Mouse (Mus musculus) right cerebral cortex, postnatal 36 days (tissue): ENCODE measurements at regions not wholly inside any gene's neighbourhood (a gene's known extent, or its start where the extent isn't known, plus 50 kb on each side); places are given as distances from the start of the nearest gene placed in this dataset.

Experiments
- DNase-seq, 2 experiments: peaks; one replicate each; pipeline ENCODE4 v3.0.0; 2022; ENCODE audit warnings: low spot score in 2 of 2, mixed read lengths in 1 of 2

GRCm38 (mm10) chr9:103813791-103814190, 52.2 kb upstream of the Tmem108 start:
- no peak for DNase-seq

DNA sequence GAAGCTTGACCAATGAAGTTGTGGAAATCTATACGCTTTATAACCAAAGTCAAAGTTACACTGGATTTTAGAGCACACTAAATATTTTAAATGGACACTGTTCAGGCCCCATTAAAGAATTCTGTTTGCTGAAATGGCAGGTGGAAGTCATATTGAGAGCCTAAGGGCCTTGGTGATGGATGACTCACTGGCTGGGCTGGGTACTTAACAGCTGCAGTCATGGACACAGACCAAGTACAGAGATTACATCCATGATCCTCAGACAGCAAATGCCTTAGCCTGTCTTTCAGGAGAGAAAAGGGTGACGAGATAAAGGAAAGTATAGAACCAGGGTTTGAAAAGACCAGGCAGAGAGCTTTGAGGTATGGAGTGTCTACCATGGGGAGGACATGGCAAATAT, 57.4 kb upstream of the Tmem108 start:
- no peak for DNase-seq

GRCm38 (mm10) chr9:103821632-103822031, 60.0 kb upstream of the Tmem108 start:
- no peak for DNase-seq

- no peak for DNase-seq
Measured at GRCm38 (mm10) chr9:103823491-103823890, 61.9 kb upstream of the Tmem108 start.

- no peak for DNase-seq
Measured at GRCm38 (mm10) chr9:103841199-103841598, 79.6 kb upstream of the Tmem108 start.

DNA sequence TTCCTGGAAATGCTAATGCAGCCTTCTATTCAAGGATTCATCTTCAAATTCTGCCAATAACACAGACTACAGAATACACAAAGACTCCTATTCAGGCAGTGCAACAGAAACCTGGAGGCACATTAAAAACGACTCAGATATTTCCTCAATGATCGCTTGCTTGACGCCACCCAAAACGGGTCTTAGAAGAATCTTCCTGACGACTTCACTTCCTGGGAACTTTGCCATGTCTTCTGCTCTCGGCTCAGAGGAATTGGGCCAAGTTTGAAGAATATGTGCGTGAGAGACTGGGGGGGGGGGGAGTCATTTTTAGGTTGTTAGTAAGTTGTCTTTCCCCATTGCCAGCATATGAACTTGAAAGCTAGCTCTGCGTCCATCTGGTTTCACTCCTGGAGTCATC, 82.2 kb upstream of the Tmem108 start:
- DNase-seq: no peak

GRCm38 (mm10) chr9:103845916-103846457, 84.3 kb upstream of the Tmem108 start:
- no peak for DNase-seq

DNA sequence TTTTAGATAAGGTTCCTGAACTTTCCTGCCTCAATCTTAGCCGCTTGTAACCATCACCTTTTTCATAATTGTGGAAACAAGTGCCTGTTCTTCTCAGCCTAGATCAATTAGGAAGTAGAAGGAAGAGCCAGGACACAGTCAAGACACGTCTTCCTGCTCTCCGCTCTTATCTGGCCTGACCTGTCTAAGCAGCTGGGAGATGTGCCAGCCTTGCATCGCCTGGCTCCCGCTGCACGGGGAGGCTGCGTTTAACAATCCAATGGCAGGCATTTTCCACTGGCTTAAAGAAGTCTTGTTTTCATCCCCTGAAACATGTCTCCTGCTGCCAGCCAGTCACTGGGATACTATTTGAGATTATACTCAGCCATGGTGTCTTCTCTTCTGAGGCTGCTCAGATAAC, 86.3 kb upstream of the Tmem108 start:
- DNase-seq: no peak

- DNase-seq: no peak
Measured at GRCm38 (mm10) chr9:103849079-103849478, 87.4 kb upstream of the Tmem108 start.

DNA sequence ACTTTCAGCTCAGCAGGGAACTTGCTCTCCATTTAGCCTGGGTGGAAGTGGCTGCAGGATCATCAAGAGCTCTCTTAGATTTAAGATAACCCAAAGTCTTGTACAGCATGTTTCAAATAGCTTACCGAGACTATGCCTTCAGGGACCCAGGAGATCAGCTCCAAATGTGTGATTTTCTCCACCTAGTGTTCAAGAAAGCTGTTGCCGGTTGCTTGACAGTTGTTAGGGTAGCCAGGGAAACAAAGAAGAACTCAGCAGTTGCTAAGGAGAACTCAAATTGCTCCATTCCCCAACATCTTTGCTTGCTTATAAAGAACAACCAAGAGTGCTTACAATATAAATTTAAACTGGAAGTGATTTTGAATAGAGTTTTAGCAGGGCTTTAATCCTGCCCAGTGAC, 91.1 kb upstream of the Tmem108 start:
- no peak for DNase-seq

- no peak for DNase-seq
Measured at GRCm38 (mm10) chr9:103860658-103861377, 99.2 kb upstream of the Tmem108 start.

- DNase-seq: peak; percentile 30 to 53
Measured at GRCm38 (mm10) chr9:103862493-103862892, 100.9 kb upstream of the Tmem108 start.

- no peak for DNase-seq
Measured at GRCm38 (mm10) chr9:103867433-103868209, 106.0 kb upstream of the Tmem108 start.

- DNase-seq: no peak
Measured at GRCm38 (mm10) chr9:103869276-103869675, 107.6 kb upstream of the Tmem108 start.

DNA sequence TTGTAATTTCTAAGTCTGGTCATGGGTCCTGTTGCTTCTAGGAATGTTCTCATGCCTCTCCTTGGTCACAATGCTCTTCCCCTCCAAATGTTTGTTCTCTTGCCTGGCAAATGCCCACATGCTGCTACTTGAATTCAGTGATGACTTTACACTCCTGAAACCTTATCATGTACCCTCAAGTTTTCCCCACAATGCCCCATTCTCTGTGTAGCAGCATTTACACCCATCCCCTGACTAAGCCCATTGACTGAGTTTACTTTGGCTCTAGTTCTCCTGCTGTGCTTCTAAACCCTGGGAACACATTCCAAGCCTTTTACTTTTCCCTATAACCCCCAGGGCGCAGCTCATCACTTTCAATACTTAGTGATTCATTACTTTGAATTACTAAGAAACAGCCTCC, 110.5 kb upstream of the Tmem108 start:
- DNase-seq: no peak

GRCm38 (mm10) chr9:103873876-103874275, 112.2 kb upstream of the Tmem108 start:
- DNase-seq: no peak

GRCm38 (mm10) chr9:103877851-103878250, 116.2 kb upstream of the Tmem108 start:
- no peak for DNase-seq

DNA sequence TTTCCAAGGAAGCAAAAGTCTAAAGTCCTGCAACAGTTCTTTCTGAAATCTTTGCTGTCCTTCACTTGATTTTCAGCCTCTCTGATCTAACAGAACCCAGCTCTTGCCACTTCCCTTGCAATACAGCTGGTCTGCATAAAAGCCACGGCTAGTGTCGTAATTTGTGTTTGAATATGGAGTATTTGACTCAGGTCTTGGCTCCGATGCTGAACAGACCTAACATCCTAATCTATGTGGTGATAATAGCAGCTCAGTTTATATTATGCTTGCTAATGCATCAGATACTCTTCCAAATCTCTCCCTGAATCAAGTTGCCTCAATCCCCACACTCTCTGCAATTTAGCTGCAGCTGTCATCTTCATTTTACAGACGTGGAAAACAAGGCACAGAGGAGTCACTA, 109.5 kb upstream of the Nphp3 start:
- no peak for DNase-seq

- DNase-seq: no peak
Measured at GRCm38 (mm10) chr9:103894376-103894775, 108.0 kb upstream of the Nphp3 start.

DNA sequence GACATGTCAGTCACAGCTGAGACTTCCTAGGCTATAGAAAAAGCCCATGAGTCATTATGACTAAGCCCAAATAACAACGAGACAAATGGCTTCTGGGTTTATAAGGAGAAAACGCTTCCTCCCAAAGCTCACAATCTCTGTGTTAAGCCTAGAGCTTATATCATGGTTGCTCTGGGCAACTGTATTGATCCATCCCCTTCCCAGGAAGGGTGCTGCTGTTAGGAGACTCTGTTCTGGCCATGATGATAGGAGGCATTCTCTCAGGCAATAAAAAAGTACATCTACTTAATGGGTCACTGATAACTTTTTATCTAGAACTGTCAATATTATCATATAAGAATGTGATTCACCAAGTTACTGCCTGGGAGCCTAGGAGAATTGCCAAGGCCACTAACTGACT, 103.0 kb upstream of the Nphp3 start:
- no peak for DNase-seq

DNA sequence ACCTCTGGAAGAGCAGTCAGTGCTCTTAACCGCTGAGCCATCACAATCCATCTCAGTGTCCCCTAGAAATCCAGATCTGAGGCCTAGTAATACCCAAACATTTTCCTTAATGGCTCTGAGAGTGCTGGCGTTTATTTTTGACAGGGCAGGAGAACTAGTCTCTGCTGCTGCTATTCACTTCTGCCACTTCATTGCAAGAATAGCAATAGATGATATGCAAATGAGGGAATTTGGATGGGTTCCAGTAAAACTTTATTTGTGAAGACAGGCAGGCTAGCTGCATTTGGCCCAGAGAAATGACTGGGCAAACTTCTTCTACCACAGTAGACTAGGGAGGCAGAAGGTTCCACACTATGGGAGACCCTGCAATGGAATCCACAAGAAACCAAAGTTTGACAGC, 91.0 kb upstream of the Nphp3 start:
- no peak for DNase-seq

DNA sequence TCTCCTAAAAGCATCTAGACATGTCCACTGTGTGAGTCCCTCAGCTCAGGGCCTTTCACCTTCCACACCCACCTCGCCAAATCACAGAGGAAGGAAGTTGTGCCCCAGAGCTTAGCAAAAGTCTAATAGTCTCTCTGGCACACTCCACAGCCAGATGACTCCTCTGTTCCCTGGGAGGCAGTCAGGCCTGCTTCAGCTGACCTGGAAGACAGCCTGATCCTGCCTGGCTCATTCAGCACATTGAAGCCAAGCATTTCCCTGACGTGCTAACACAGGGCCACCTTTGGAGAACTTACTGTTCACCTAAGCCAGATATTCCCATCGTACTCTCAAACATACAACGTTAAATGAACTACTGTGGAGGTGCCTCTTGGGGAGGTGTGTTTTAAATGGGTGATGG, 87.2 kb upstream of the Nphp3 start:
- DNase-seq: no peak

GRCm38 (mm10) chr9:103917771-103918170, 84.6 kb upstream of the Nphp3 start:
- no peak for DNase-seq
